Mouse (Mus musculus): ENCODE results near the gene Vamp2.
A peak's percentile ranks its signal among the peaks of the same experiment; 100 is the strongest.

GRCm38 (mm10) chr11:69070590-69071222 is 17.6 kb upstream of the Vamp2 start, which contains the start of gene Tmem107:
- TF ChIP-seq CTCF (IDR thresholded peaks at IDR 0.05; ENCODE audit: control insufficient read depth, insufficient read depth, insufficient replicate concordance, low read depth, low read length) = no peak; the same call in 1 of the 2 replicates
- TF ChIP-seq POLR2A (IDR thresholded peaks at IDR 0.05; ENCODE audit: control insufficient read depth, low read depth, low read length) = peak; percentile 99

Data from testis, adult 2 months (tissue).